19 mouse cellular contexts compared by ENCODE assay signal in genomic region chr13:11851691-11852090, GRCm38 (mm10).
"Had no signal": no experiment of that assay in that cellular context is flagged by ENCODE, and none has a peak within 500 bp of the region (broad histone marks: within the 10 kb centered on the region; RNA-seq: fewer than 3 reads in every experiment).

No protein-coding gene starts in this region.

- H3K4me3 ChIP-seq: layer of hippocampus, adult 2 months; limb, embryonic 10.5 days; limb, embryonic 13.5 days; liver, embryonic 12.5 days; liver, embryonic 15.5 days had no signal

- DNase-seq: kidney, adult 18-20 months; kidney, adult 9 months; kidney, postnatal 25 days; layer of hippocampus, adult 9-11 months; liver; midbrain, embryonic 14.5 days; right cerebral cortex, postnatal 14 days; right cerebral cortex, postnatal 4 days; thymus, adult 2 months; thymus, postnatal 14 days; thymus, postnatal 4 days had no signal

- H3K4me1 ChIP-seq: limb, embryonic 10.5 days; limb, embryonic 13.5 days; liver, embryonic 12.5 days; liver, embryonic 15.5 days had no signal

- H3K9ac ChIP-seq: limb, embryonic 13.5 days; liver, embryonic 12.5 days; liver, embryonic 15.5 days had no signal

- H3K27me3 ChIP-seq: limb, embryonic 13.5 days; liver, embryonic 12.5 days had no signal

- H3K4me2 ChIP-seq: limb, embryonic 13.5 days; liver, embryonic 12.5 days; liver, embryonic 15.5 days; midbrain, embryonic 11.5 days had no signal

- H3K9me3 ChIP-seq: limb, embryonic 10.5 days; limb, embryonic 13.5 days; liver, embryonic 12.5 days; liver, embryonic 15.5 days had no signal

- H3K36me3 ChIP-seq: limb, embryonic 10.5 days; limb, embryonic 13.5 days; liver, embryonic 12.5 days; liver, embryonic 15.5 days had no signal

- H3K27ac ChIP-seq: layer of hippocampus, adult 2 months; limb, embryonic 10.5 days; limb, embryonic 13.5 days; liver, embryonic 12.5 days; liver, embryonic 15.5 days; stomach, postnatal 0 days had no signal

- ATAC-seq: intestine, embryonic 16.5 days; liver, embryonic 12.5 days had no signal
